Comparison of ENCODE assay signal across 8 mouse cellular contexts in genomic region chr10:106932571-106933073, GRCm38 (mm10).
DNase-seq lines count a peak whose midpoint lies in the region; ATAC-seq lines count a peak whose summit lies in the region.

No protein-coding gene starts in this region.

- no peaks in the 10 kb centered on the region for H3K36me3 ChIP-seq in neural tube, embryonic 11.5 days (ENCODE audit: control insufficient read depth, insufficient read depth, low read length)
- H3K36me3 ChIP-seq in embryonic facial prominence, embryonic 13.5 days, result no peaks in the 10 kb centered on the region
- no peaks in the 10 kb centered on the region for H3K36me3 ChIP-seq in hindbrain, embryonic 15.5 days

- H3K4me1 ChIP-seq in neural tube, embryonic 11.5 days (ENCODE audit: control insufficient read depth, insufficient read depth, low read length), result no peaks in the 10 kb centered on the region
- 0 out of 2 replicates have a peak, but pooled peaks cover 3% of the 10 kb centered on the region for H3K4me1 ChIP-seq in embryonic facial prominence, embryonic 13.5 days
- H3K4me1 ChIP-seq in hindbrain, embryonic 15.5 days (replicated peaks), result peaks cover 3% of the 10 kb centered on the region; the same call in 1 of the 2 replicates

- no peak overlapping the region for H3K27ac ChIP-seq in neural tube, embryonic 11.5 days (ENCODE audit: low read depth, low read length)
- H3K27ac ChIP-seq in embryonic facial prominence, embryonic 13.5 days, result no peak overlapping the region
- peak overlapping the region; percentile 38; the same call in 1 of the 2 replicates for H3K27ac ChIP-seq in hindbrain, embryonic 15.5 days (replicated peaks)

- no peaks in the 10 kb centered on the region for H3K27me3 ChIP-seq in neural tube, embryonic 11.5 days (ENCODE audit: control insufficient read depth, insufficient read depth, low read length)
- no peaks in the 10 kb centered on the region for H3K27me3 ChIP-seq in embryonic facial prominence, embryonic 13.5 days
- H3K27me3 ChIP-seq in hindbrain, embryonic 15.5 days, result no peaks in the 10 kb centered on the region

- 48% methylated on average over 13 of the region's 13 CpGs for WGBS in neural tube, embryonic 11.5 days
- WGBS in embryonic facial prominence, embryonic 13.5 days, result 26% methylated on average over 13 of the region's 13 CpGs
- 30% methylated on average over 13 of the region's 13 CpGs for WGBS in hindbrain, embryonic 15.5 days

- no peaks in the 10 kb centered on the region for H3K9me3 ChIP-seq in neural tube, embryonic 11.5 days (ENCODE audit: control insufficient read depth, low read length)
- no peaks in the 10 kb centered on the region for H3K9me3 ChIP-seq in embryonic facial prominence, embryonic 13.5 days
- H3K9me3 ChIP-seq in hindbrain, embryonic 15.5 days, result no peaks in the 10 kb centered on the region

- peak overlapping the region; percentile 22; the same call in 1 of the 2 replicates for H3K9ac ChIP-seq in neural tube, embryonic 11.5 days (ENCODE audit: low read length)
- H3K9ac ChIP-seq in embryonic facial prominence, embryonic 13.5 days, result peak overlapping the region; percentile 58; the same call in 1 of the 2 replicates
- H3K9ac ChIP-seq in hindbrain, embryonic 15.5 days, result no peak overlapping the region

- ATAC-seq in neural tube, embryonic 11.5 days (ENCODE audit: insufficient read depth, low FRiP score, low TSS enrichment), result no peak
- no peak for ATAC-seq in embryonic facial prominence, embryonic 13.5 days (ENCODE audit: insufficient number of reproducible peaks, insufficient read depth, low FRiP score, low TSS enrichment, low read depth)
- ATAC-seq in hindbrain, embryonic 15.5 days (ENCODE audit: low FRiP score, low read depth), result peak; percentile 27; the same call in 1 of the 2 replicates
- ATAC-seq in megakaryocyte-erythroid progenitor cell, adult 5-6 weeks (replicated peaks; ENCODE audit: low FRiP score, low TSS enrichment, poor library complexity, severe bottlenecking), result no peak

- 0 out of 2 replicates have a peak overlapping the region, but pooled peaks have one; percentile 24 for H3K4me2 ChIP-seq in neural tube, embryonic 11.5 days (ENCODE audit: low read depth)
- H3K4me2 ChIP-seq in embryonic facial prominence, embryonic 13.5 days, result peak overlapping the region; percentile 58
- peak overlapping the region; percentile 52 for H3K4me2 ChIP-seq in hindbrain, embryonic 15.5 days

- DNase-seq in neural tube, embryonic 11.5 days (ENCODE audit: low spot score), result peak; percentile 31
- no peak for DNase-seq in neural tube, embryonic 10.5 days (ENCODE audit: extremely low spot score, low spot score)
- peak; percentile 44 for DNase-seq in lung, postnatal 36 days
- DNase-seq in natural killer cell, adult 2 months (ENCODE audit: low spot score in 2 of 2), result no peak
- DNase-seq in thymus, postnatal 10 days (ENCODE audit: low spot score in 2 of 2), result no peak

- no peak overlapping the region for H3K4me3 ChIP-seq in neural tube, embryonic 11.5 days (ENCODE audit: low read depth, low read length)
- peak overlapping the region; percentile 38 for H3K4me3 ChIP-seq in embryonic facial prominence, embryonic 13.5 days
- H3K4me3 ChIP-seq in hindbrain, embryonic 15.5 days, result peak overlapping the region; percentile 24

Comparison
In these comparisons a context has a peak if more than half of its experiments do, and no peak if none do; other contexts are left out.
1. DNase-seq: peak in neural tube, embryonic 11.5 days (single experiment) and lung, postnatal 36 days (single experiment); none in neural tube, embryonic 10.5 days (single experiment), natural killer cell, adult 2 months (0 of 2) and thymus, postnatal 10 days (0 of 2).
2. Peak in every context shown above with its lines, with median percentiles within 50 percentile points of each other: H3K4me2 ChIP-seq.